Comparison of ENCODE assay signal across 16 mouse cellular contexts in the genomic region with DNA sequence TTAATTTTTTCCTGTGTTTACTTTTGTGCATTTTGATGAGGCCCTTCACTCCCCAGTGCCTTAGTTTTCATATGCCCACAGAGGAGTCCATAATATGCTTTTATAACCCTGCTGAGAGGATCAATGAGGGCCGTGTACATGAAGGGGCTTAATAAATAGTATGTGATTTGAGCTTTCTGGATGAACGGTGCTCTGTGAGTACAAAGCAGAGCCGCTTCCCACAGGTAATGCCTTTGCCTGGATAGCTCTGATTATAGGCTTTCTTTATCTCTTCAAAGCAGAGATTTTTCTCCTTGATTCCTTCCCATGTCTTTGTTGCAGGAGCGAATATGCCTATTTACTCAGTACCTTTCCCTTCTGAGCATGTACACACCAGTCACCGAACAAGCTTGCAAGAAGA.
"Had no signal": no experiment of that assay in that cellular context is flagged by ENCODE, and none has a peak within 500 bp of the region (broad histone marks: within the 10 kb centered on the region; RNA-seq: fewer than 3 reads in every experiment).

No protein-coding gene starts in this region.

- DNase-seq: kidney, postnatal 10 days; kidney, postnatal 4 days; lung, embryonic 14.5 days; lung, postnatal 10 days; right cerebral cortex, adult 18-20 months; right cerebral cortex, postnatal 25 days; thymus, postnatal 36 days had no signal

- H3K9me3 ChIP-seq: limb, embryonic 10.5 days; liver, embryonic 12.5 days; megakaryocyte, embryonic 14.5 days; neural tube, embryonic 15.5 days had no signal

- H3K27ac ChIP-seq: layer of hippocampus, adult 2 months; left cerebral cortex, adult 2 months; limb, embryonic 10.5 days; liver, embryonic 12.5 days; macrophage; neural tube, embryonic 15.5 days had no signal

- H3K36me3 ChIP-seq: limb, embryonic 10.5 days; liver, embryonic 12.5 days; neural tube, embryonic 15.5 days had no signal

- ATAC-seq: intestine, embryonic 16.5 days; liver, embryonic 12.5 days had no signal

- H3K4me2 ChIP-seq: liver, embryonic 12.5 days; lung, embryonic 14.5 days; neural tube, embryonic 15.5 days had no signal

- H3K27me3 ChIP-seq: liver, embryonic 12.5 days; megakaryocyte, embryonic 14.5 days; neural tube, embryonic 15.5 days had no signal

- H3K4me3 ChIP-seq: layer of hippocampus, adult 2 months; left cerebral cortex, adult 2 months; limb, embryonic 10.5 days; liver, embryonic 12.5 days; megakaryocyte, embryonic 14.5 days; myocyte; neural tube, embryonic 15.5 days had no signal

- H3K9ac ChIP-seq: liver, embryonic 12.5 days; lung, embryonic 14.5 days; neural tube, embryonic 15.5 days had no signal

- H3K4me1 ChIP-seq: limb, embryonic 10.5 days; liver, embryonic 12.5 days; megakaryocyte, embryonic 14.5 days; neural tube, embryonic 15.5 days had no signal
